In genomic region chr12:118298516-118298915, GRCm38 (mm10) we compare ENCODE assay signal across 9 mouse cellular contexts. TPM values are rescaled to one million over a fixed set of nuclear protein-coding genes. Genes with fewer than 3 reads are reported as not detected.
DNase-seq lines count a peak whose midpoint lies in the region; ATAC-seq and TF ChIP-seq lines count a peak whose summit lies in the region.
"Had no signal": no experiment of that assay in that cellular context is flagged by ENCODE, and none has a peak within 500 bp of the region (broad histone marks: within the 10 kb centered on the region; RNA-seq: fewer than 3 reads in every experiment).

No protein-coding gene starts in this region.

- H3K4me1 ChIP-seq in forebrain, embryonic 13.5 days = peaks cover 46% of the 10 kb centered on the region
- H3K4me1 ChIP-seq in liver, embryonic 14.5 days (replicated peaks; ENCODE audit: control insufficient read depth in 2 of 2, insufficient read depth in 2 of 2, low read length in 1 of 2) = peaks cover 25 to 29% of the 10 kb centered on the region in 2 experiments
- H3K4me1 ChIP-seq in kidney, embryonic 14.5 days (ENCODE audit: control insufficient read depth, insufficient read depth, low read length) = peaks cover 14% of the 10 kb centered on the region; the same call in 1 of the 2 replicates
- H3K4me1 ChIP-seq in thymus, adult 2 months (replicated peaks; ENCODE audit: control insufficient read depth, insufficient read depth, low read length) = peaks cover 16% of the 10 kb centered on the region

- 88% methylated on average over 2 of the region's 2 CpGs for WGBS in forebrain, embryonic 13.5 days
- WGBS in liver, embryonic 14.5 days (ENCODE audit: insufficient replicate concordance) = 80% methylated on average over 2 of the region's 2 CpGs
- 89% methylated on average over 2 of the region's 2 CpGs for WGBS in kidney, embryonic 14.5 days
- WGBS in thymus, adult 2 months = 93% methylated on average over 2 of the region's 2 CpGs

- no peak for ATAC-seq in forebrain, embryonic 13.5 days
- no peak for ATAC-seq in liver, embryonic 14.5 days (ENCODE audit: insufficient read depth)
- no peak for ATAC-seq in kidney, embryonic 14.5 days (ENCODE audit: low FRiP score, low TSS enrichment)

- TF ChIP-seq CTCF in liver, embryonic 14.5 days (IDR thresholded peaks at IDR 0.05; ENCODE audit: low read depth) = no peak
- TF ChIP-seq CTCF in thymus, adult 2 months (IDR thresholded peaks at IDR 0.05; ENCODE audit: borderline replicate concordance, control insufficient read depth, extremely low read depth, insufficient read depth, low read length, poor library complexity) = no peak

- H3K36me3 ChIP-seq in forebrain, embryonic 13.5 days (ENCODE audit: poor library complexity, severe bottlenecking) = 0 out of 2 replicates have a peak, but pooled peaks cover 13% of the 10 kb centered on the region
- H3K36me3 ChIP-seq in liver, embryonic 14.5 days (replicated peaks; ENCODE audit: control insufficient read depth, insufficient read depth, low read depth) = no peaks in the 10 kb centered on the region; the same call in none of the 2 replicates
- H3K36me3 ChIP-seq in kidney, embryonic 14.5 days (ENCODE audit: control insufficient read depth, insufficient read depth, low read length) = no peaks in the 10 kb centered on the region
- H3K36me3 ChIP-seq in thymus, adult 2 months (ENCODE audit: control insufficient read depth, insufficient read depth, low read length) = no peaks in the 10 kb centered on the region

- no peak for TF ChIP-seq POLR2A in thymus, adult 2 months (IDR thresholded peaks at IDR 0.05; ENCODE audit: control insufficient read depth, extremely low read depth, insufficient read depth, low read length, poor library complexity)

- H3K27ac ChIP-seq in forebrain, embryonic 13.5 days = no peak overlapping the region
- H3K27ac ChIP-seq in liver, embryonic 14.5 days = peak overlapping the region; percentile 12; the same call in 1 of the 2 replicates
- H3K27ac ChIP-seq in kidney, embryonic 14.5 days (ENCODE audit: low read depth, low read length) = no peak overlapping the region
- no peak overlapping the region for H3K27ac ChIP-seq in thymus, adult 2 months (ENCODE audit: control insufficient read depth, insufficient read depth, low read length)

- no peak for TF ChIP-seq EP300 in liver, embryonic 14.5 days (IDR thresholded peaks at IDR 0.05; ENCODE audit: low read depth)

- DNase-seq in cerebellum, adult 9-11 months = peak; percentile 33
- DNase-seq in cerebellum, postnatal 36 days = no peak
- DNase-seq in A20 (ENCODE audit: low read depth, low spot score) = peak; percentile 24
- DNase-seq in liver, embryonic 14.5 days (ENCODE audit: low read depth in 3 of 3, low spot score in 3 of 3) = no peak
- DNase-seq in Muller cell, postnatal 12 days (ENCODE audit: inconsistent ontology term) = no peak
- DNase-seq in thymus, adult 2 months = no peak
- DNase-seq: heart, postnatal 36 days had no signal

- peak overlapping the region; percentile 43 for H3K9ac ChIP-seq in forebrain, embryonic 13.5 days
- peak overlapping the region; percentile 33 for H3K9ac ChIP-seq in liver, embryonic 14.5 days (replicated peaks)
- H3K9ac ChIP-seq in kidney, embryonic 14.5 days (ENCODE audit: low read depth, low read length) = no peak overlapping the region

- no peaks in the 10 kb centered on the region for H3K27me3 ChIP-seq in forebrain, embryonic 13.5 days
- no peaks in the 10 kb centered on the region for H3K27me3 ChIP-seq in liver, embryonic 14.5 days (ENCODE audit: control insufficient read depth, insufficient read depth, low read length)
- H3K27me3 ChIP-seq in kidney, embryonic 14.5 days (ENCODE audit: control insufficient read depth, insufficient read depth, low read length) = no peaks in the 10 kb centered on the region
- no peaks in the 10 kb centered on the region for H3K27me3 ChIP-seq in thymus, adult 2 months (ENCODE audit: control insufficient read depth, insufficient read depth, low read length)

- no peaks in the 10 kb centered on the region for H3K9me3 ChIP-seq in forebrain, embryonic 13.5 days (replicated peaks)
- H3K9me3 ChIP-seq in liver, embryonic 14.5 days (ENCODE audit: control insufficient read depth, low read length) = no peaks in the 10 kb centered on the region
- no peaks in the 10 kb centered on the region for H3K9me3 ChIP-seq in kidney, embryonic 14.5 days (ENCODE audit: control insufficient read depth, low read length)

- H3K4me2 ChIP-seq in forebrain, embryonic 13.5 days = peak overlapping the region; percentile 72
- peak overlapping the region; percentile 86 for H3K4me2 ChIP-seq in liver, embryonic 14.5 days (ENCODE audit: low read depth)
- H3K4me2 ChIP-seq in kidney, embryonic 14.5 days (replicated peaks; ENCODE audit: low read depth, low read length) = no peak overlapping the region

- H3K4me3 ChIP-seq in forebrain, embryonic 13.5 days = peak overlapping the region; percentile 22
- peak overlapping the region; percentile 15 to 33; a peak in 2 of 4 replicates for H3K4me3 ChIP-seq in liver, embryonic 14.5 days (ENCODE audit: insufficient read depth in 1 of 2, low read depth in 2 of 2, low read length in 2 of 2)
- no peak overlapping the region for H3K4me3 ChIP-seq in kidney, embryonic 14.5 days (ENCODE audit: low read length)
- H3K4me3 ChIP-seq in thymus, adult 2 months (ENCODE audit: control insufficient read depth, insufficient read depth, low read length) = no peak overlapping the region

RNA-seq across cellular contexts. Expression of gene Sp4, which starts 2.7 kb away (rescaled TPM):
- polyA plus RNA-seq in forebrain, embryonic 13.5 days (2015; fragmentation: Nextera tagmentation; extraction: Ambion mirVana) = 20.0 and 21.7 TPM in 2 replicates
- 3.4 and 4.4 TPM in 2 replicates for polyA plus RNA-seq in liver, embryonic 14.5 days (2012; rRNA removed)
- polyA plus RNA-seq in liver, embryonic 14.5 days (2014; fragmentation: Nextera tagmentation; extraction: Ambion mirVana) = 6.8 and 7.8 TPM in 2 replicates
- 6.9 and 12.5 TPM in 2 replicates for polyA plus RNA-seq in kidney, embryonic 14.5 days (2014; fragmentation: Nextera tagmentation; extraction: Ambion mirVana)
- 27.8 and 29.3 TPM in 2 replicates for polyA plus RNA-seq in thymus, adult 2 months (2012; rRNA removed)

Comparison
In these comparisons a context has a peak if more than half of its experiments do, and no peak if none do; other contexts are left out.
1. DNase-seq: peak in cerebellum, adult 9-11 months (single experiment) and A20 (single experiment); none in cerebellum, postnatal 36 days (0 of 2), liver, embryonic 14.5 days (0 of 3), Muller cell, postnatal 12 days (single experiment) and thymus, adult 2 months (single experiment).
2. H3K4me3 ChIP-seq: peak in forebrain, embryonic 13.5 days (single experiment) and liver, embryonic 14.5 days (2 of 2); none in kidney, embryonic 14.5 days (single experiment) and thymus, adult 2 months (single experiment).